Mouse (Mus musculus) myocyte (in vitro differentiated cells): Measurements from ENCODE around the gene Lbh.

ENCODE experiments used
- CEBPB ChIP-seq: IDR thresholded peaks from 2 replicates; pipeline ENCODE4 v1.6.1; 2011; ENCODE audit warnings: mild to moderate bottlenecking, moderate library complexity; ENCODE audit not compliant: poor library complexity, insufficient read depth, severe bottlenecking
- E2F4 ChIP-seq: IDR thresholded peaks from one replicate; pipeline ENCODE4 v1.6.1; 2011; ENCODE audit warnings: mild to moderate bottlenecking, control low read depth, moderate library complexity; ENCODE audit not compliant: insufficient read depth
- MAX ChIP-seq: IDR thresholded peaks from one replicate; pipeline ENCODE4 v1.6.1; 2011; ENCODE audit warnings: low read depth, mild to moderate bottlenecking, control low read depth
- MYOD1 ChIP-seq, 3 experiments: IDR thresholded peaks; one replicate each; pipeline ENCODE4 v1.6.1; 2011; ENCODE audit warnings: control low read depth in 2 of 3, low read depth in 2 of 3, mild to moderate bottlenecking in 2 of 3, moderate library complexity in 1 of 3; ENCODE audit not compliant: insufficient read length in 2 of 3, control insufficient read depth in 1 of 3
- MYOG ChIP-seq, 3 experiments: IDR thresholded peaks; one replicate each; pipeline ENCODE4 v1.6.1; 2011; ENCODE audit warnings: control low read depth in 2 of 3, low read depth in 2 of 3, mild to moderate bottlenecking in 2 of 3; ENCODE audit not compliant: insufficient read length in 2 of 3, control insufficient read depth in 1 of 3, insufficient read depth in 1 of 3
- POLR2A ChIP-seq: IDR thresholded peaks from one replicate; pipeline ENCODE4 v1.6.1; 2011; ENCODE audit warnings: low read depth, mild to moderate bottlenecking, control low read depth, moderate library complexity; ENCODE audit not compliant: insufficient read length
- POLR2AphosphoS2 ChIP-seq: IDR thresholded peaks from one replicate; pipeline ENCODE4 v1.6.1; 2011; ENCODE audit warnings: low read depth, control low read depth; ENCODE audit not compliant: insufficient read length
- SRF ChIP-seq: IDR thresholded peaks from one replicate; pipeline ENCODE4 v1.6.1; 2011; ENCODE audit warnings: low read depth; ENCODE audit not compliant: control insufficient read depth, insufficient read length
- TCF12 ChIP-seq: IDR thresholded peaks from one replicate; pipeline ENCODE4 v1.6.1; 2011; ENCODE audit warnings: mild to moderate bottlenecking, control low read depth; ENCODE audit not compliant: poor library complexity, insufficient read depth, severe bottlenecking
- TCF3 ChIP-seq: IDR thresholded peaks from one replicate; pipeline ENCODE4 v1.6.1; 2011; ENCODE audit warnings: low read depth, control low read depth; ENCODE audit not compliant: insufficient read length
- USF1 ChIP-seq: IDR thresholded peaks from one replicate; pipeline ENCODE4 v1.6.1; 2011; ENCODE audit warnings: low read depth, mild to moderate bottlenecking, control low read depth, moderate library complexity

DNA sequence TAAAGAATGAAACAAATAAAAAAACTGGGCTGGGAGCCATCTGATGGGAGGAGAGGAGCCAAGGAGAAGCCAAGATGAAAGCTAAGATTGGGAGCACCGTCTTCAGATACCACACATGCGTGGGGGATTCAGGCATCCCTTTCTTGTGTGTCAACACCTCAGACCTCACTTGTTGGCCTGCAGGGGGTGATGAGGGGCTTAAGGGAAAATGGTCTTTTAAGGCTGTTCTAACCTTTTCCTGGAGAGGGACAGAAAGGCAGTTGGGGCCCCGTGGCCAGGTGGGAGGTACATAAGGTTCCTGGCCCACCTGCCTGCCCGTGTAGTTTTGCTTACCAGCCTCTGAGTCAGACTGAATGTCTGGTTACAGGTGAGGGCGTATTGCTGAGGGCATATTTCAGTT is 4.1 kb downstream of the Lbh start:
- TF ChIP-seq E2F4 (no peak), TCF12 (no peak), POLR2A (no peak), USF1 (no peak), SRF (no peak), MYOG (IDR thresholded peaks at IDR 0.05; ENCODE audit: control insufficient read depth in 1 of 3, insufficient read depth in 1 of 3, insufficient read length in 2 of 3, low read depth in 2 of 3) (no peak), MYOD1 (IDR thresholded peaks at IDR 0.05; ENCODE audit: control insufficient read depth in 1 of 3, insufficient read length in 2 of 3, low read depth in 2 of 3) (no peak), POLR2AphosphoS2 (no peak), MAX (no peak), CEBPB (no peak), TCF3 (no peak)
